Mouse (Mus musculus) thymus, postnatal 0 days (tissue): ENCODE results near the gene Bhlhe23. TPM values are rescaled to one million over a fixed set of nuclear protein-coding genes. Genes with fewer than 3 reads are reported as not detected.
A peak's percentile ranks its signal among the peaks of the same experiment; 100 is the strongest.

ENCODE experiments used
- DNase-seq: peaks from one replicate; pipeline ENCODE4 v3.0.0-alpha.2; 2015; ENCODE audit warnings: low spot score
- polyA plus RNA-seq: library from polyadenylated mRNA; unstranded; fragments of >200 nt; fragmentation: Nextera tagmentation; extraction: Ambion mirVana; gene quantifications from 2 replicates; pipeline ENCODE4 v1.2.1, GENCODE M21; 2015

Gene Bhlhe23
- polyA plus RNA-seq, 1 experiment from 2014 or later: 0.17 TPM

- no peak for DNase-seq
Measured at GRCm38 (mm10) chr2:180725856-180726629, 50.7 kb downstream of the Bhlhe23 start.

- no peak for DNase-seq
Measured at GRCm38 (mm10) chr2:180725414-180725778, 51.3 kb downstream of the Bhlhe23 start.

- DNase-seq: peak; percentile 55
Measured at GRCm38 (mm10) chr2:180724585-180725413, 51.9 kb downstream of the Bhlhe23 start, which contains the start of gene Slc17a9. TSS of gene Slc17a9 (plus strand) at chr2:180725263.

Other genes starting within 250 kb of the Bhlhe23 start
- 44.8 and 51.1 TPM in 2 replicates for gene Mrgbp, start 195.6 kb downstream of the Bhlhe23 start, polyA plus RNA-seq
- 65.6 and 73.1 TPM in 2 replicates for gene Ogfr, start 187.7 kb downstream of the Bhlhe23 start, polyA plus RNA-seq
- 1.2 and 1.3 TPM in 2 replicates for gene Col9a3, start 179.1 kb downstream of the Bhlhe23 start, polyA plus RNA-seq
- 0.14 TPM in 1 of 2 replicates, not detected in the other for gene Tcfl5, start 134.2 kb downstream of the Bhlhe23 start, polyA plus RNA-seq
- gene Dido1, start 66.9 kb downstream of the Bhlhe23 start, polyA plus RNA-seq: 25.6 and 32.2 TPM in 2 replicates
- 50.5 and 53.1 TPM in 2 replicates for gene Gid8, start 66.8 kb downstream of the Bhlhe23 start, polyA plus RNA-seq
- gene Slc17a9, start 51.6 kb downstream of the Bhlhe23 start, polyA plus RNA-seq: 2.6 and 3.1 TPM in 2 replicates
- 52.6 and 53.9 TPM in 2 replicates for gene Ythdf1, start 144.0 kb upstream of the Bhlhe23 start, polyA plus RNA-seq
- gene Birc7, start 152.1 kb upstream of the Bhlhe23 start, polyA plus RNA-seq: 0.30 and 0.40 TPM in 2 replicates
- 28.0 and 30.0 TPM in 2 replicates for gene Nkain4, start 177.8 kb upstream of the Bhlhe23 start, polyA plus RNA-seq
- gene Arfgap1, start 190.3 kb upstream of the Bhlhe23 start, polyA plus RNA-seq: 52.0 and 66.6 TPM in 2 replicates
- 0.14 and 0.57 TPM in 2 replicates for gene Col20a1, start 209.6 kb upstream of the Bhlhe23 start, polyA plus RNA-seq